Mouse (Mus musculus) intestine, embryonic 16.5 days (tissue): ENCODE results near the gene Eif5a. TPM values are rescaled to one million over a fixed set of nuclear protein-coding genes. Genes with fewer than 3 reads are reported as not detected.

Source experiments
- ATAC-seq: fragments of 200-750 bp; cut with Nextera tagmentation; 2 replicates; pipeline ENCODE4 v1.8.0; 2017; ENCODE audit warnings: moderate TSS enrichment, moderate library complexity
- H3K27ac ChIP-seq: fragments of 300-500 bp; sonication (generic); 2 replicates; pipeline ENCODE4 v1.5.1; 2014; ENCODE audit warnings: mild to moderate bottlenecking, low read length
- H3K27me3 ChIP-seq: fragments of 300-500 bp; sonication (generic); replicated peaks from 2 replicates; pipeline ENCODE4 v1.6.1; 2014; ENCODE audit warnings: low read length, control low read depth, mixed read lengths; ENCODE audit not compliant: control insufficient read depth, insufficient read depth
- H3K36me3 ChIP-seq: fragments of 300-500 bp; sonication (generic); 2 replicates; pipeline ENCODE4 v1.6.1; 2014; ENCODE audit warnings: low read length, control low read depth; ENCODE audit not compliant: control insufficient read depth, insufficient read depth
- H3K4me1 ChIP-seq: fragments of 300-500 bp; sonication (generic); 2 replicates; pipeline ENCODE4 v1.6.1; 2014; ENCODE audit warnings: low read length, control low read depth, mixed read lengths; ENCODE audit not compliant: control insufficient read depth, insufficient read depth
- H3K4me2 ChIP-seq: fragments of 300-500 bp; sonication (generic); 2 replicates; pipeline ENCODE4 v1.6.1; 2014; ENCODE audit warnings: low read depth, low read length, control low read depth
- H3K4me3 ChIP-seq: fragments of 300-500 bp; sonication (generic); 2 replicates; pipeline ENCODE4 v1.5.1; 2014; ENCODE audit warnings: mild to moderate bottlenecking, low read length
- H3K9ac ChIP-seq: fragments of 300-500 bp; sonication (generic); 2 replicates; pipeline ENCODE4 v1.6.1; 2014; ENCODE audit warnings: low read depth, low read length
- H3K9me3 ChIP-seq: fragments of 300-500 bp; sonication (generic); 2 replicates; pipeline ENCODE4 v1.6.1; 2016; ENCODE audit warnings: low read length, control low read depth; ENCODE audit not compliant: control insufficient read depth
- WGBS: fragments of 180-500 bp; shearing (Covaris S2); extraction: QIAGEN DNeasy Blood & Tissue Kit; methylation state at CpG from one replicate; pipeline ENCODE4 v1.1.7; 2014; 5-methylcytosine and 5-hydroxymethylcytosine counted together
- polyA plus RNA-seq: library from polyadenylated mRNA; unstranded; fragments of >200 nt; fragmentation: Nextera tagmentation; extraction: Ambion mirVana; gene quantifications from 2 replicates; pipeline ENCODE4 v1.2.1, GENCODE M21; 2015

Eif5a gene
- 1,478 and 1,683 TPM in 2 replicates for polyA plus RNA-seq

DNA sequence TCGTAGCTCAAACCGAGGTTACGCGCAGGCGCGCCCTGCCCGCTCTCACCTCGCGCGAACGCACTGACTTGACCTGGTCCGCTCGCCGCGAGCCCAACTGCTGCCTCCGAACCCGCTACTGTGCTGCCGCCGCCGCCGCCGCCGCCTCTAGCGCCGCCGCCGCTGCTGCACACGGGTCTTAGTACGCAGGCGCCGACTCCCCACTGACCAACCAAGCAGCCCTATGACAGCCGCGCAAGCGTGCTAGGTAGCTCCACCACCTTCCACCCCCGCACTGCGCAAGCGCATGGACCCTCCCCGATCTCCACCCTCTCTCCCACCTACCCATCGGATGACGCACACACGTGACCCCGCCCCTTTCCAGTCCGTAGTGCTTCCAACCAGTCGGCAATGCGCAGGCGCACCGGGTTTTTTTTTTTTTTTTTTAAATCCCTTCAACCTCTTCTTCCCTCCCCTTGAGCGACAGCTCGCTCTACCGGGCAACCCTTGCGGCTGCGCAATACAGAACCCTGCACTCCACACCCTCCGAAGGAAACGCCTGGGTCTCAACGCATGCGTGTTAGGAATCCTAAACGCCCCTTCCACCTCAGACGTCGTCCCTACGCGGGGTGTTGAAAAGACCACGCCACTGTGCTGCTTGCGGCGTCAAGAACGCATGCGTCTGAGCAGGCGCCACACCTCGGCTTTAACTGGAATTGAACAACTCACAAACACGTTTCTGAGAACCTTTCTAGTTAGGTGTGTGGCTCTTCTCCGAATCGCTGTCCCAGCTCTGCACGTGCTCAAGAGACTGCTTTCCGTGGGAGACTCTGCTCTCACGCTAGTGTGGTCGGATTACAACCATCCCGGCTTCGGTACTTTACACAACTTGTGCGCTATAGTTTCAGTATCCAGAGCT is at the start of gene Eif5a:
Gene Eif5a, minus strand, starts transcription at position 845 of the 898 bp plus-strand sequence.
- peak within 1 kb of the TSS; percentile 81 for H3K4me2 ChIP-seq
- peaks cover 19% of the 10 kb centered on the region for H3K4me1 ChIP-seq
- H3K27me3 ChIP-seq = no peaks in the 10 kb centered on the region
- peak within 1 kb of the TSS; percentile 98 for H3K9ac ChIP-seq
- H3K4me3 ChIP-seq = peak within 1 kb of the TSS; percentile 95
- H3K9me3 ChIP-seq = no peaks in the 10 kb centered on the region
- under 1% methylated on average over 76 of the region's 78 CpGs for WGBS
- peaks cover 8% of the 10 kb centered on the region for H3K36me3 ChIP-seq
- peak within 1 kb of the TSS; percentile 98 for H3K27ac ChIP-seq
- peak; percentile 95 for ATAC-seq

DNA sequence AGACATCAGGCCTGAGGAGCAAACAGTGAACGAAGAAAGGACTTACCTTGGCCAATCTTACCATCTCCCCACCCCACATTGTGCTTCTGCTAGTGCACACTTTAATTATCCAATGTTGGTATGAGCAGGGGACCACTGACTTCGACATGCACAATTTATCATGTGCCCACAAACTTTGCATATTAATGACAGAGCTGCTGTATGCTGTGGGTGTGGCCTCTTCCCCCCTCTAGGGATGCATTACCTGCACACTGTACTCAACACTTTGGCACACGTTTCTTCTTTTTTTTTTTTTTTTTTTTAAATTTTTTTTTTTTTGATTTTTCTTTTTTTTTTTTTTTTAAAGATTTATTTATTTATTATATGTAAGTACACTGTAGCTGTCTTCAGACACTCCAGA is 49.0 kb upstream of the Eif5a start:
- Histone ChIP-seq H3K27ac (peak overlapping the region; percentile 97), H3K9ac (no peak overlapping the region; the same call in 1 of the 2 replicates), H3K4me3 (no peak overlapping the region), H3K27me3 (0 out of 2 replicates have a peak, but pooled peaks cover 3% of the 10 kb centered on the region), H3K4me2 (no peak overlapping the region), H3K9me3 (no peaks in the 10 kb centered on the region), H3K36me3 (peaks cover 5% of the 10 kb centered on the region; the same call in 1 of the 2 replicates), H3K4me1 (peaks cover 9% of the 10 kb centered on the region)
- WGBS = 55% methylated on average over 3 of the region's 3 CpGs
- ATAC-seq = no peak

DNA sequence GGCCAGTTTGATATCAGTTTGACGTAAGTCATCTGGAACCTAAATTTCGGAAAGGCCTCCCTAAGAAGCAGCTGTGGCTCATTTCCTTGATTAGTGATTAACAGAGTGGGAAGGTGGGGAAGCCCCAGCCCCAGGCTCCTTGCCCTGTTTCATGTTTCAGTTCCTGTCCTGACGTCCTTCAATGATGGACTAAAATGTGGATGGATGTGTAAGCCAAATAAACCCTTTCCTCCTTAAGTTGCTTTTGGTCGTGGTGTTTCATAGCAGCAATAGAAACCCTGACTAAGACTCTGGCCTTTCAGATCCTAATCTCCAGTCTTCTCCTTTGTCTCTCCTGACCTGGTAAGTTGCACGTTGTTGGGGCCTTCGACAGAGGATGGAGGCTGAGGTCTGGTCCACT is 48.5 kb upstream of the Eif5a start:
- ATAC-seq = no peak
- WGBS = 61% methylated on average over 6 of the region's 6 CpGs
- Histone ChIP-seq H3K36me3 (peaks cover 5% of the 10 kb centered on the region; the same call in 1 of the 2 replicates), H3K9ac (no peak overlapping the region; the same call in 1 of the 2 replicates), H3K9me3 (no peaks in the 10 kb centered on the region), H3K4me1 (peaks cover 12% of the 10 kb centered on the region), H3K4me3 (no peak overlapping the region), H3K27me3 (peaks cover 6% of the 10 kb centered on the region), H3K4me2 (no peak overlapping the region), H3K27ac (peak overlapping the region; percentile 97)

DNA sequence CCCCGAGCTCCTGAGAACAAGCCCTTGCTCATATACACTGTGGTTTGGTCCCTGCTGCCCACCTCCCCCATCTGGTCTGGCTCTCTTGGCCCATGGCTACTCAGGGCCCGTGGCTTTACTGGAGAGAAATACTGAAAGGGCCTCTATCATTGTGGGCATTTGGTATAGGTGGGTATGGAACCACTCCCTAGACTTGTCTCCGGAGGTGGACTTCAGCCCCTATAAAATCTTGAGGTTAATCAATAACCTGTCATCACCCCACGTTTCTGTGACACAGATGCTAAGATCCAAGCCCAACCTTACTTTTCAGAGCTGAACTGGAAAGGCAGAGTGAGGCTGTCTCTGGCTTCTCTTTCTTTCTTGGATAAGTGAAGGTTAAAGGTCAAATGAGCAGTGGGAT is 47.0 kb upstream of the Eif5a start:
- peak overlapping the region; percentile 58 for H3K9ac ChIP-seq
- ATAC-seq = peak; percentile 66
- WGBS = 52% methylated on average over 4 of the region's 4 CpGs
- peaks cover 15% of the 10 kb centered on the region for H3K27me3 ChIP-seq
- peak overlapping the region; percentile 97 for H3K27ac ChIP-seq
- 0 out of 2 replicates have a peak, but pooled peaks cover 2% of the 10 kb centered on the region for H3K36me3 ChIP-seq
- peak overlapping the region; percentile 62 for H3K4me3 ChIP-seq
- peak overlapping the region; percentile 50; the same call in 1 of the 2 replicates for H3K4me2 ChIP-seq
- H3K4me1 ChIP-seq = peaks cover 12% of the 10 kb centered on the region
- H3K9me3 ChIP-seq = no peaks in the 10 kb centered on the region

DNA sequence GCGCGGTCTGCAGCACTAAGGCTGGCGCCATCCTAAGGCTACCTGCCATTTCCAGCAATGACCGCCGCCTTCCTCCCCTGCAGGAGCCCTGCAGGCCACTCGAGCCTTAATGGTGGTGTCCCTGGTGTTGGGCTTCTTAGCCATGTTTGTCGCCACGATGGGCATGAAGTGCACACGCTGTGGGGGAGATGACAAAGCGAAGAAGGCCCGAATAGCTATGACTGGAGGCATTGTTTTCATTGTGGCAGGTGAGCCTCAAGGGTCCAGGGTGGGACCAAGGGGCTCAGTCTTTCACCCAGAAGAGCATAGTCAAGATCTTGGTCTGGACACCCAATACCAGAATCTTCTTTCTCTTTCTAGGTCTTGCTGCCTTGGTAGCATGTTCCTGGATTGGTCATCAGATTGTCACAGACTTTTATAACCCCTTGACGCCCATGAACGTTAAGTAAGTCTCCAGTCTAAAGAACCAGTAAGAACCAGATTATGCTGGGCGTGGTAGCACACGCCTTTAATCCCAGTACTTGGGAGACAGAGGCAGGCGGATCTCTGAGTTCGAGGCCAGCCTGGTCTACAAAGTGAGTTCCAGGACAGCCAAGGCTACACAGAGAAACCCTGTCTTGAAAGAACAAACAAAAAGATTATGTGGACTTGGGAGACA is 45.2 kb upstream of the Eif5a start:
- 0 out of 2 replicates have a peak, but pooled peaks cover 2% of the 10 kb centered on the region for H3K36me3 ChIP-seq
- peaks cover 12% of the 10 kb centered on the region for H3K4me1 ChIP-seq
- H3K4me2 ChIP-seq = peak overlapping the region; percentile 50
- H3K27me3 ChIP-seq = peaks cover 15% of the 10 kb centered on the region
- peak overlapping the region; percentile 81 for H3K9ac ChIP-seq
- peak overlapping the region; percentile 97 for H3K27ac ChIP-seq
- H3K4me3 ChIP-seq = peak overlapping the region; percentile 62
- 28% methylated on average over 17 of the region's 17 CpGs for WGBS
- no peak for ATAC-seq
- H3K9me3 ChIP-seq = no peaks in the 10 kb centered on the region

DNA sequence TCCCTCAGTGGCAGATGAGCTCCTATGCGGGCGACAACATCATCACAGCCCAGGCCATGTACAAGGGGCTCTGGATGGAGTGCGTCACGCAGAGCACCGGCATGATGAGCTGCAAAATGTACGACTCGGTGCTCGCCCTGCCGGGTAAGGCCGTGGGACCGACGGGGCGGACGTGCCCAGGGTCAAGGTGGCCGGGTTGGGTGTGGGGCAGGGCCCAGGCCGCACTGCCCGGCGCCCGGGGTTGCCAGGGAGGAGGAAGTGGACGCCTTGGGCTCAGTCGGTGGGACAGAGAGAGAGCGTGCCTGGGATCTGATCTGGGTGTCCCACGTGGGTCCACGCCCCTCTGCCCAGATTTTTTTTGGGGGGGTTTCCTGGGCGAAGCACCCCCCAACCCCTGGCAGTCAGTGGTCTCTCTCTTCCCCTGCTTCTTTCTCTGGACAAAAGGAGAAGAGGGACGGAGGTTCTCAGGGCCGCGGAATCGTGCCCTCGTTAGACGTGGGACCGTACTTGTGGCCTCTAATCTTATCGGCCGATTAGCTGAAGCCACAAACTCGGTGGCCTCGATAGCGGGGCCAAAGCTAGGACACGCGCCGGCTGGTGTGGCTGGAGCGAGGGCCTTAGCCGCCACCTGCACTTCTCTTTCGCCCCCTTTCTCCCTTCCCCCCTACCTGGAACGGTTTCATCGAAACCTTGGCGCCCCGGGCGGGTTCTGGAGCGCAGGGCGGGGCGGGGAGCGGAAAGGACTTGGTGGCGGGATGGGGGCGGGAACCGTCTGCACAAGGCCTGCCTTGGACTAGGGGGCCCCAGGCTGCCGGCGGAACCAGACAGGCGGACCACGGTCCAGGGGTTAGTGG is 44.5 kb upstream of the Eif5a start:
- peak overlapping the region; percentile 81 for H3K9ac ChIP-seq
- peak overlapping the region; percentile 97 for H3K27ac ChIP-seq
- peak overlapping the region; percentile 50 for H3K4me2 ChIP-seq
- H3K36me3 ChIP-seq = no peaks in the 10 kb centered on the region
- no peaks in the 10 kb centered on the region for H3K9me3 ChIP-seq
- 1% methylated on average over 55 of the region's 59 CpGs for WGBS
- peaks cover 12% of the 10 kb centered on the region for H3K4me1 ChIP-seq
- peak; percentile 73 for ATAC-seq
- peak overlapping the region; percentile 62 for H3K4me3 ChIP-seq
- H3K27me3 ChIP-seq = peaks cover 15% of the 10 kb centered on the region

DNA sequence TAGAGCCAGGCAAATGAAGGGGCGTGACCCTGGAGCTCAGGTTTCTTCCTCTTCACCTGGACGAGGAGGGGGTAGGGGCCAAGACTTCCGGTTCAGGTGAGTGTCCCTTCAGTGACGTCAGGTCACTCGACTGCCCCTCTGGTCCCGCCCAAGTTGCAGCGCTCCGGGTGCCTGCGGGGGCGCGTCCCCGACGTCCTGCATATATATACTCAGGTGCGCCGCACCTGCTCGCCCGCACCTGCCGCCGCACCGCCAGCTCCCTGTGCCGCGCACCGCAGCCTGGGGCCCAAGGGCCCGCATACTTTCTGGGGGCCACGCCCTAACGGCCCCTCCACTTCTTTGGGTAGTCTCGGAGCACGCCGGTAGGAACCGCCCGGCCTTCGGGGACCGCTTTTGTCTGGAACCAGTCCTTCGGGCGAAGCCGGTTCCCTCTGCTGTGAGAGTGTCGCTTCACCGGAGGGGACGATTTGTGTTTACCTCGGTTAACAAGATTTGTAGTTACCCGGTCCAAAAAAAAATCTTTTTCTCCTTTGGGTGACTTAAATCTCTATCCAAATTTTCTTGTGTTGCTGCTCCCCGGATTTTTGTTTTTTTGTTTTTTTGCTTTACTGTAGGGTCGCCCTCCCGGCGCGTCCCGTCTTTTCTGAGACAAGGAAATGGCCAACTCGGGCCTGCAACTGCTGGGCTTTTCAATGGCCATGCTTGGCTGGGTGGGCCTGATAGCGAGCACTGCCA is 43.7 kb upstream of the Eif5a start:
- peak; percentile 68 for ATAC-seq
- WGBS = 2% methylated on average over 49 of the region's 49 CpGs
- peak overlapping the region; percentile 62 for H3K4me3 ChIP-seq
- peaks cover 14% of the 10 kb centered on the region for H3K4me1 ChIP-seq
- H3K36me3 ChIP-seq = no peaks in the 10 kb centered on the region
- H3K27ac ChIP-seq = peak overlapping the region; percentile 97
- H3K9me3 ChIP-seq = no peaks in the 10 kb centered on the region
- H3K9ac ChIP-seq = peak overlapping the region; percentile 81
- H3K4me2 ChIP-seq = peak overlapping the region; percentile 50; the same call in 1 of the 2 replicates
- peaks cover 15% of the 10 kb centered on the region for H3K27me3 ChIP-seq

DNA sequence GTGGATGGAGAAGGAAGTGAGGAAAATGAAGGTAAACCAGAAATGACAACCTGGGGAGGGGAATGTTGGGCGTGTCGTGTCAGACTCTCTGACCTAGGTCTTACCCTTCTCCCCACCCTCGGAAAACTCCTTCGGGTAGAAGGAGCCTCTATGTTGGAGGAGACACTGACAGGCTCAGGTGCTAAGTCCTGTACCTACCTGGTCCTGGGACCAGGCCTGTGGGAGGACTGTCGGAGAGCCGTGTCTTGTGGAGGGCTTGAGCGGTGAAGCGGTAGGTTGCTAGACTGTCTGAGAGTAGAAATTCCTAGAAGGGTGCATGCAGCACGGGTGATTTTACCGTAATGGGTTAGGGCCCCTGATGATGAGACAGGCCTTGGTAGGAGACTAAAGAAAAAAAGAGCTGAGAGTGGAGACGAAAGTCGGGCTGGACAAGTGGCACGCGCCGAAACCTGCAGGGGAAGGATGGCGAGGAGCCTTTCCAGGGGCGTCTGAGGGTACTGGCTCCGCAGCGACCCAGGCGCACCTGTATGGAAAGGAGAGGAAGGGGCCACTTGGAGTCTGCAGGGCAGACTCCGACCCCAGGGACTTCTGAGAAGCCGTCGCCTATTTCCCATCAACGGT is 43.0 kb upstream of the Eif5a start, which contains the start of gene Cldn7:
Gene Cldn7, plus strand, starts transcription at position 130 of the 621 bp plus-strand sequence.
- no peak for ATAC-seq
- peak within 1 kb of the TSS; percentile 97 for H3K27ac ChIP-seq

More for the DNA sequence above, 43.0 kb upstream of the Eif5a start, which contains the start of gene Cldn7:
- peak within 1 kb of the TSS; percentile 81 for H3K9ac ChIP-seq
- H3K9me3 ChIP-seq = no peaks in the 10 kb centered on the region
- no peaks in the 10 kb centered on the region for H3K36me3 ChIP-seq
- H3K4me3 ChIP-seq = peak within 1 kb of the TSS; percentile 62
- peaks cover 13% of the 10 kb centered on the region for H3K4me1 ChIP-seq
- H3K27me3 ChIP-seq = peaks cover 15% of the 10 kb centered on the region
- H3K4me2 ChIP-seq = peak within 1 kb of the TSS; percentile 47
- 7% methylated on average over 24 of the region's 24 CpGs for WGBS
